Mouse (Mus musculus): Measurements from ENCODE around the gene Aars2. TPM values are rescaled to one million over a fixed set of nuclear protein-coding genes. Genes with fewer than 3 reads are reported as not detected.
A peak's percentile ranks its signal among the peaks of the same experiment; 100 is the strongest.

The Aars2 gene
- total and polyA plus RNA-seq, 3 experiments = 12.4 to 23.1 (median 17.5) TPM

GRCm38 (mm10) chr17:45457487-45457886, 49.2 kb upstream of the Aars2 start:
- no peak overlapping the region for H3K9ac ChIP-seq (ENCODE audit: insufficient read depth, low read depth)
- in situ Hi-C loops (cut with MboI; ENCODE audit: low pct_ligation_motif_present, low pct_unique_long_range_greater_than_20kb, low sequenced_read_pairs) = no loop called here
- H3K4me2 ChIP-seq (ENCODE audit: insufficient read depth, low read depth, poor library complexity, severe bottlenecking) = no peak overlapping the region
- H3K27ac ChIP-seq (ENCODE audit: insufficient read depth, low read depth) = no peak overlapping the region
- H3K79me2 ChIP-seq (replicated peaks; ENCODE audit: control insufficient read depth, extremely low read depth, insufficient read depth, poor library complexity, severe bottlenecking) = no peaks in the 10 kb centered on the region
- H3K9me3 ChIP-seq (replicated peaks; ENCODE audit: low read length) = no peaks in the 10 kb centered on the region
- no peak for TF ChIP-seq ZC3H11A (IDR thresholded peaks at IDR 0.05; ENCODE audit: low read depth, low read length)
- peak in 1 of 2 experiments; percentile 37; a peak in 2 of 4 replicates for TF ChIP-seq CTCF (conservative IDR thresholded peaks at IDR 0.05 in 1 of 2, IDR thresholded peaks at IDR 0.05 in 1 of 2; ENCODE audit: low read depth in 2 of 2, low read length in 2 of 2)
- no peak for TF ChIP-seq MEF2A (IDR thresholded peaks at IDR 0.05; ENCODE audit: borderline replicate concordance, low read depth, low read length)
- no peak for TF ChIP-seq NRF1 (IDR thresholded peaks at IDR 0.05; ENCODE audit: low read depth, low read length)
- TF ChIP-seq KAT2A (IDR thresholded peaks at IDR 0.05; ENCODE audit: insufficient replicate concordance, low read length) = no peak
- TF ChIP-seq SIN3A (IDR thresholded peaks at IDR 0.05; ENCODE audit: low read length) = no peak
- H3K4me3 ChIP-seq (replicated peaks in 1 of 3; ENCODE audit: low read depth in 2 of 3, low read length in 2 of 3, poor library complexity in 1 of 3) = no peak overlapping the region
- dilution Hi-C loops (cut with MboI; ENCODE audit: extremely low pct_ligation_motif_present, extremely low pct_unique_long_range_greater_than_20kb, low sequenced_read_pairs) = no loop called here
- H3K36me3 ChIP-seq (replicated peaks in 1 of 2; ENCODE audit: control insufficient read depth in 1 of 2, insufficient read depth in 1 of 2, low read length in 1 of 2) = peaks cover 0 to 7% of the 10 kb centered on the region in 2 experiments
- H3K4me1 ChIP-seq (ENCODE audit: control insufficient read depth in 1 of 2, insufficient read depth in 2 of 2) = no peaks in the 10 kb centered on the region
- DNase-seq (ENCODE audit: extremely low read depth) = peak; percentile 37
- no peaks in the 10 kb centered on the region for H3K27me3 ChIP-seq (replicated peaks)

GRCm38 (mm10) chr17:45458516-45458915, 48.1 kb upstream of the Aars2 start:
- no peak overlapping the region for H3K27ac ChIP-seq (ENCODE audit: insufficient read depth, low read depth)
- dilution Hi-C loops (cut with MboI; ENCODE audit: extremely low pct_ligation_motif_present, extremely low pct_unique_long_range_greater_than_20kb, low sequenced_read_pairs) (no loop called here), in situ Hi-C loops (cut with MboI; ENCODE audit: low pct_ligation_motif_present, low pct_unique_long_range_greater_than_20kb, low sequenced_read_pairs) (no loop called here)
- TF ChIP-seq MYC (IDR thresholded peaks at IDR 0.05; ENCODE audit: low read depth, low read length) = no peak
- no peaks in the 10 kb centered on the region for H3K27me3 ChIP-seq (replicated peaks)
- H3K4me1 ChIP-seq (ENCODE audit: control insufficient read depth in 1 of 2, insufficient read depth in 2 of 2) = no peaks in the 10 kb centered on the region
- no peaks in the 10 kb centered on the region for H3K79me2 ChIP-seq (replicated peaks; ENCODE audit: control insufficient read depth, extremely low read depth, insufficient read depth, poor library complexity, severe bottlenecking)
- H3K36me3 ChIP-seq (replicated peaks in 1 of 2; ENCODE audit: control insufficient read depth in 1 of 2, insufficient read depth in 1 of 2, low read length in 1 of 2) = peaks cover 0 to 7% of the 10 kb centered on the region in 2 experiments
- H3K4me3 ChIP-seq (replicated peaks in 1 of 3; ENCODE audit: low read depth in 2 of 3, low read length in 2 of 3, poor library complexity in 1 of 3) = no peak overlapping the region
- H3K4me2 ChIP-seq (ENCODE audit: insufficient read depth, low read depth, poor library complexity, severe bottlenecking) = no peak overlapping the region
- H3K9ac ChIP-seq (ENCODE audit: insufficient read depth, low read depth) = no peak overlapping the region
- H3K9me3 ChIP-seq (replicated peaks; ENCODE audit: low read length) = no peaks in the 10 kb centered on the region
- DNase-seq (ENCODE audit: extremely low read depth) = no peak

GRCm38 (mm10) chr17:45459062-45459461, 47.6 kb upstream of the Aars2 start:
- Histone ChIP-seq H3K27ac (ENCODE audit: insufficient read depth, low read depth) (no peak overlapping the region), H3K4me3 (replicated peaks in 1 of 3; ENCODE audit: low read depth in 2 of 3, low read length in 2 of 3, poor library complexity in 1 of 3) (no peak overlapping the region), H3K79me2 (replicated peaks; ENCODE audit: control insufficient read depth, extremely low read depth, insufficient read depth, poor library complexity, severe bottlenecking) (no peaks in the 10 kb centered on the region), H3K4me1 (ENCODE audit: control insufficient read depth in 1 of 2, insufficient read depth in 2 of 2) (no peaks in the 10 kb centered on the region), H3K27me3 (replicated peaks) (no peaks in the 10 kb centered on the region), H3K36me3 (replicated peaks in 1 of 2; ENCODE audit: control insufficient read depth in 1 of 2, insufficient read depth in 1 of 2, low read length in 1 of 2) (peaks cover 0 to 7% of the 10 kb centered on the region in 2 experiments), H3K9ac (ENCODE audit: insufficient read depth, low read depth) (no peak overlapping the region), H3K9me3 (replicated peaks; ENCODE audit: low read length) (no peaks in the 10 kb centered on the region), H3K4me2 (ENCODE audit: insufficient read depth, low read depth, poor library complexity, severe bottlenecking) (no peak overlapping the region)
- in situ Hi-C loops (cut with MboI; ENCODE audit: low pct_ligation_motif_present, low pct_unique_long_range_greater_than_20kb, low sequenced_read_pairs) = no loop called here
- dilution Hi-C loops (cut with MboI; ENCODE audit: extremely low pct_ligation_motif_present, extremely low pct_unique_long_range_greater_than_20kb, low sequenced_read_pairs) = no loop called here
- no peak for TF ChIP-seq TBP (conservative IDR thresholded peaks at IDR 0.05; ENCODE audit: low read depth, low read length)
- no peak for TF ChIP-seq UBTF (IDR thresholded peaks at IDR 0.05; ENCODE audit: low read depth, low read length)
- no peak for TF ChIP-seq USF1 (IDR thresholded peaks at IDR 0.05; ENCODE audit: low read depth, low read length)
- TF ChIP-seq ETS1 (conservative IDR thresholded peaks at IDR 0.05; ENCODE audit: low read depth, low read length) = no peak
- TF ChIP-seq ELF1 (IDR thresholded peaks at IDR 0.05; ENCODE audit: low read depth, low read length) = no peak
- no peak for TF ChIP-seq MEF2A (IDR thresholded peaks at IDR 0.05; ENCODE audit: borderline replicate concordance, low read depth, low read length)
- TF ChIP-seq GABPA (IDR thresholded peaks at IDR 0.05; ENCODE audit: insufficient replicate concordance, low read depth, low read length) = no peak
- no peak for TF ChIP-seq ZNF384 (IDR thresholded peaks at IDR 0.05; ENCODE audit: low read depth, low read length)
- no peak for TF ChIP-seq BHLHE40 (IDR thresholded peaks at IDR 0.05; ENCODE audit: low read depth, low read length)
- TF ChIP-seq SMC3 (IDR thresholded peaks at IDR 0.05; ENCODE audit: low read depth, low read length) = no peak
- no peak for DNase-seq (ENCODE audit: extremely low read depth)
